Mouse (Mus musculus) ES-E14 (cell line): Measurements from ENCODE around the gene B230104I21Rik.

Experiments
- HCFC1 ChIP-seq: IDR thresholded peaks from 2 replicates; pipeline ENCODE4 v1.6.1; 2012; ENCODE audit warnings: low read length, inconsistent platforms, borderline replicate concordance; ENCODE audit not compliant: insufficient read depth
- MAFK ChIP-seq: IDR thresholded peaks from 2 replicates; pipeline ENCODE4 v1.6.1; 2014; ENCODE audit warnings: mild to moderate bottlenecking, low read depth, low read length, inconsistent platforms; ENCODE audit not compliant: insufficient read depth
- ZC3H11A ChIP-seq: IDR thresholded peaks from 2 replicates; pipeline ENCODE4 v1.6.1; 2012; ENCODE audit warnings: low read depth, mild to moderate bottlenecking, inconsistent platforms, low read length, borderline replicate concordance
- ZNF384 ChIP-seq: IDR thresholded peaks from 2 replicates; pipeline ENCODE4 v1.6.1; 2012; ENCODE audit warnings: low read depth, low read length, inconsistent platforms

GRCm38 (mm10) chr4:154335761-154336160 is at the start of gene B230104I21Rik:
- no peak for TF ChIP-seq MAFK
- TF ChIP-seq ZC3H11A: no peak
- no peak for TF ChIP-seq ZNF384
- TF ChIP-seq HCFC1: no peak
